Mouse (Mus musculus) adrenal gland, postnatal 14 days (tissue): ENCODE measurements around the gene Drg1. TPM values are rescaled to one million over a fixed set of nuclear protein-coding genes. Genes with fewer than 3 reads are reported as not detected.
A peak's percentile ranks its signal among the peaks of the same experiment; 100 is the strongest.

Experiments
- DNase-seq: peaks from one replicate; pipeline ENCODE4 v3.0.0; 2021; ENCODE audit warnings: mixed read lengths
- long read RNA-seq, 2 experiments: library from polyadenylated mRNA; stranded (forward); transcript quantifications; one replicate each; pipeline ENCODE4 v2.0.0; 2021
- total RNA-seq: library from RNA; stranded (reverse); gene quantifications from 2 replicates; pipeline ENCODE4 v1.2.3, GENCODE M21; 2021

The Drg1 gene
- total RNA-seq = 93.9 and 95.9 TPM in 2 replicates
- long read RNA-seq, experiment 1, transcript Drg1-201 (9 exons, 1,546 nt) = major isoform, 139 of 160 reads
- long read RNA-seq, experiment 1, partial matches to known transcripts = 4 of 160 reads
- long read RNA-seq, experiment 1, other reads (novel, unspliced or antisense) = 17 of 160 reads
- long read RNA-seq, experiment 2, transcript Drg1-201 (9 exons, 1,546 nt) = major isoform, 93 of 116 reads
- long read RNA-seq, experiment 2, partial matches to known transcripts = 5 of 116 reads
- long read RNA-seq, experiment 2, other reads (novel, unspliced or antisense) = 17 of 116 reads

- peak; percentile 98 for DNase-seq
Measured at GRCm38 (mm10) chr11:3266079-3266685, at the start of gene Drg1. Gene Drg1, minus strand, starts transcription at chr11:3266415.

- DNase-seq = peak; percentile 86
Measured at GRCm38 (mm10) chr11:3314148-3314547, 47.9 kb upstream of the Drg1 start.

GRCm38 (mm10) chr11:3313294-3313693, 47.1 kb upstream of the Drg1 start:
- no peak for DNase-seq

- no peak for DNase-seq
Measured at GRCm38 (mm10) chr11:3311586-3312347, 45.6 kb upstream of the Drg1 start.

GRCm38 (mm10) chr11:3310789-3311585, 44.8 kb upstream of the Drg1 start:
- DNase-seq = no peak

GRCm38 (mm10) chr11:3309884-3310283, 43.7 kb upstream of the Drg1 start:
- no peak for DNase-seq

- DNase-seq = no peak
Measured at GRCm38 (mm10) chr11:3307875-3308274, 41.7 kb upstream of the Drg1 start.

GRCm38 (mm10) chr11:3305821-3306220, 39.6 kb upstream of the Drg1 start:
- DNase-seq = peak; percentile 34

GRCm38 (mm10) chr11:3302792-3303191, 36.6 kb upstream of the Drg1 start:
- DNase-seq = peak; percentile 42

GRCm38 (mm10) chr11:3302385-3302784, 36.2 kb upstream of the Drg1 start:
- no peak for DNase-seq

GRCm38 (mm10) chr11:3301075-3301474, 34.9 kb upstream of the Drg1 start:
- no peak for DNase-seq

GRCm38 (mm10) chr11:3298813-3299185, 32.6 kb upstream of the Drg1 start:
- no peak for DNase-seq

- no peak for DNase-seq
Measured at GRCm38 (mm10) chr11:3297871-3298812, 31.9 kb upstream of the Drg1 start.

GRCm38 (mm10) chr11:3296056-3296455, 29.8 kb upstream of the Drg1 start:
- no peak for DNase-seq

GRCm38 (mm10) chr11:3294641-3295040, 28.4 kb upstream of the Drg1 start:
- DNase-seq = no peak

- no peak for DNase-seq
Measured at GRCm38 (mm10) chr11:3293361-3293760, 27.1 kb upstream of the Drg1 start.

- DNase-seq = peak; percentile 50
Measured at GRCm38 (mm10) chr11:3292711-3293249, 26.6 kb upstream of the Drg1 start.

GRCm38 (mm10) chr11:3292062-3292421, 25.8 kb upstream of the Drg1 start:
- DNase-seq = peak; percentile 67

GRCm38 (mm10) chr11:3291311-3292061, 25.3 kb upstream of the Drg1 start:
- peak; percentile 35 for DNase-seq

- peak; percentile 62 for DNase-seq
Measured at GRCm38 (mm10) chr11:3290640-3291310, 24.6 kb upstream of the Drg1 start.
